Mouse (Mus musculus) G1E (cell line): ENCODE results near the gene Ppp3r1.

Experiments used
- CTCF ChIP-seq: IDR thresholded peaks from 2 replicates; pipeline ENCODE4 v1.5.1; 2012; ENCODE audit warnings: low read depth, low read length, inconsistent platforms, mixed read lengths
- GATA1 ChIP-seq: IDR thresholded peaks from 2 replicates; pipeline ENCODE4 v1.6.1; 2012; ENCODE audit warnings: borderline replicate concordance, low read length, inconsistent platforms, mixed read lengths
- POLR2AphosphoS5 ChIP-seq: IDR thresholded peaks from 2 replicates; pipeline ENCODE4 v1.6.1; 2012; ENCODE audit warnings: low read depth, low read length, inconsistent platforms; ENCODE audit not compliant: insufficient replicate concordance

DNA sequence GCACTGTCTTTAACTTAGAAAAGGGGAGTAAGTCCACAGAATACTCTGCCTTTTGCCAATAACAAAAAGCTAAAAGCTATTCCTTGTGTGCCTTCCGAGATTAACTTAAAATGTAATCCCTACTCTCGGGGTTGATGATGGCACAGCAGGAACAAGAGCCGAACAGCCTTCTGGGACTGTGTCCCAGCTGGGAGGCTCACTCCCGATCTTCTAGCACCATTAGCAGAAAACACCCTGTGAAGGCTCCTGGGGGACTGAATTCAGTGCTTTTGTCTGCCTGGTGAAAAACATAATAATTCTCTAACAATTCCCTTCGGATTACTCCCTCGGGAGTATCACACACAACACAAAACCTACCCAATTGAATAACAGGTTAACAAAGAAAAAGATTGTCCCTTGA is 23.4 kb upstream of the Ppp3r1 start:
- TF ChIP-seq CTCF (no peak), GATA1 (no peak), POLR2AphosphoS5 (no peak)
